Comparison of ENCODE assay signal across 9 mouse cellular contexts in the genomic region with DNA sequence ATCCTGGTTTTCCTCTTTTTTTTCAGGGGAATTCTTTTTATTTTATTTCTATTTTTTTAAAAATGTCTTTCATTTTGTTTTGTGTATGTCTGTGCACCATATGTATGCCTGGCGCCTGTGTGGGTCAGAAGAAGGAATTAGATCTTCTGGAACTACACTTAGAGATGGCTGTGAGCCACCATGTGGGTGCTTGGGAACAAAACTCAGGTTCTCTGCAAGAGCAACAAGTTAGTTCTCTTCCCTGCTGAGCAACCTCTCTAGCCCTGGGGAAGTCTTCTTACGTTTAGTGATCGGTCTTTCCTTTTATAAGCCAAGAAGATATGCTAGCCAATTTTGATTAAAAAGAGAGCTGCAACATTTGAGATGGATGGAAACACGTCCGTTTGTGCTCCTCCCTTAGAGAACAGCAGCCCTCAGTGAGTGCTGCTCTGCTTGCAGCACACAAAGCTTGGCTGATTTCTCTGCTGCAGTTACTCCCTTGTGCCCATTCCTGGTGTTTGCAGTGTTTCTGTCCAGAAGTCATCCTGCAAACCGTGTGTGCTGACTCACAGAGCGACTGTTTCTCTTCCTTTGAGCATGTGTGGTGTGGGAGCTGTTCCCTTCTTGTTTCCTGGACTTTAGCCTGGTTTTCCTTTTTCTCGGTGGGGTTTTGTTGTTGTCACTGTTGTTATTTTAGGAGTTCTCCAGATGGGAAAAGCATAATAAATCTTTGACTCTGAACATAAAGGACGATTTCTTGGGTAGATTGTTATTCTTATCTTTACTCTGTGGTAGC.
DNase-seq lines count a peak whose midpoint lies in the region; ATAC-seq and TF ChIP-seq lines count a peak whose summit lies in the region.
"Had no signal": no experiment of that assay in that cellular context is flagged by ENCODE, and none has a peak within 500 bp of the region (broad histone marks: within the 10 kb centered on the region; RNA-seq: fewer than 3 reads in every experiment).

No protein-coding gene starts in this region.

- H3K9ac ChIP-seq in heart, embryonic 11.5 days (ENCODE audit: low read depth, low read length): no peak overlapping the region
- H3K9ac ChIP-seq: midbrain, embryonic 12.5 days had no signal

- no peak overlapping the region for H3K4me2 ChIP-seq in heart, embryonic 11.5 days
- H3K4me2 ChIP-seq: midbrain, embryonic 12.5 days had no signal

- no peaks in the 10 kb centered on the region for H3K9me3 ChIP-seq in heart, embryonic 11.5 days (replicated peaks; ENCODE audit: control insufficient read depth, low read length)
- H3K9me3 ChIP-seq: midbrain, embryonic 12.5 days had no signal

- H3K27me3 ChIP-seq in heart, embryonic 11.5 days (ENCODE audit: control insufficient read depth, insufficient read depth, low read length): no peaks in the 10 kb centered on the region
- H3K27me3 ChIP-seq: midbrain, embryonic 12.5 days had no signal

- H3K4me3 ChIP-seq in heart, embryonic 11.5 days (ENCODE audit: low read depth, low read length): no peak overlapping the region
- no peak overlapping the region for H3K4me3 ChIP-seq in left cerebral cortex, adult 2 months
- H3K4me3 ChIP-seq: midbrain, embryonic 12.5 days had no signal

- ATAC-seq in heart, embryonic 11.5 days (replicated peaks; ENCODE audit: insufficient number of reproducible peaks, low FRiP score, low TSS enrichment): no peak

- no peak for TF ChIP-seq CTCF in left cerebral cortex, adult 2 months (IDR thresholded peaks at IDR 0.05)

- no peaks in the 10 kb centered on the region for H3K36me3 ChIP-seq in heart, embryonic 11.5 days (ENCODE audit: control insufficient read depth, insufficient read depth, low read length)

- intact Hi-C loops in left cerebral cortex, adult 2 months (cut with DNase I): loop anchor here (5.0 kb wide), 2 partner anchors 47 to 87 kb away; a partner anchor contains a TSS

- H3K27ac ChIP-seq in heart, embryonic 11.5 days (ENCODE audit: low read depth, low read length): no peak overlapping the region
- H3K27ac ChIP-seq in left cerebral cortex, adult 2 months: peak overlapping the region; percentile 59; the same call in 1 of the 2 replicates
- H3K27ac ChIP-seq: midbrain, embryonic 12.5 days had no signal

- DNase-seq in heart, adult 9 months (ENCODE audit: low spot score in 2 of 2): peak; percentile 35 to 43
- peak; percentile 23 for DNase-seq in adipocyte (ENCODE audit: low spot score)
- DNase-seq in frontal cortex, postnatal 36 days (ENCODE audit: low spot score in 2 of 2): peak; percentile 46 to 65
- peak; percentile 22 to 34 for DNase-seq in left cerebral cortex, adult 2 months (ENCODE audit: extremely low spot score in 1 of 2, low spot score in 2 of 2)
- no peak for DNase-seq in thymus, postnatal 36 days
- no peak for DNase-seq in urinary bladder, adult 18-20 months (ENCODE audit: low spot score in 2 of 2)
- DNase-seq in thymus, postnatal 25 days: no peak

- WGBS in heart, embryonic 11.5 days (ENCODE audit: insufficient replicate concordance): 68% methylated on average over 9 of the region's 9 CpGs

- peaks cover 12% of the 10 kb centered on the region; the same call in 1 of the 2 replicates for H3K4me1 ChIP-seq in heart, embryonic 11.5 days (ENCODE audit: control insufficient read depth, insufficient read depth, low read length)
- H3K4me1 ChIP-seq: midbrain, embryonic 12.5 days had no signal

Comparison
In these comparisons a context has a peak if more than half of its experiments do, and no peak if none do; other contexts are left out.
1. DNase-seq: peak in heart, adult 9 months (2 of 2), adipocyte (single experiment), frontal cortex, postnatal 36 days (2 of 2) and left cerebral cortex, adult 2 months (2 of 2); none in thymus, postnatal 36 days (0 of 2), urinary bladder, adult 18-20 months (0 of 2) and thymus, postnatal 25 days (single experiment).